Mouse (Mus musculus): ENCODE results near the gene Zc3h8. TPM values are rescaled to one million over a fixed set of nuclear protein-coding genes. Genes with fewer than 3 reads are reported as not detected.

The Zc3h8 gene
- polyA plus RNA-seq, 1 experiment from 2014 or later: 6.8 TPM

GRCm38 (mm10) chr2:128881236-128881635 lies 62.6 kb downstream of the Zc3h8 start:
- no peak overlapping the region for H3K27ac ChIP-seq
- H3K4me3 ChIP-seq: no peak overlapping the region
- no peak for DNase-seq (ENCODE audit: low spot score)
- no peaks in the 10 kb centered on the region for H3K27me3 ChIP-seq (ENCODE audit: insufficient read depth, poor library complexity, severe bottlenecking)
- H3K9me3 ChIP-seq: no peaks in the 10 kb centered on the region
- 73% methylated on average over 4 of the region's 4 CpGs for WGBS
- no peaks in the 10 kb centered on the region for H3K36me3 ChIP-seq
- no peaks in the 10 kb centered on the region for H3K4me1 ChIP-seq (replicated peaks)

Other genes with a start within 250 kb of the Zc3h8 start
- gene Mertk, start 245.1 kb downstream of the Zc3h8 start, polyA plus RNA-seq (2016; fragmentation: Nextera tagmentation; extraction: Ambion mirVana): 3.4 and 4.4 TPM in 2 replicates
- 23.6 and 29.4 TPM in 2 replicates for gene Tmem87b, start 126.0 kb downstream of the Zc3h8 start, polyA plus RNA-seq (2016; fragmentation: Nextera tagmentation; extraction: Ambion mirVana)
- gene Fbln7, start 81.1 kb downstream of the Zc3h8 start, polyA plus RNA-seq (2016; fragmentation: Nextera tagmentation; extraction: Ambion mirVana): 2.8 and 3.1 TPM in 2 replicates
- 1.4 and 2.2 TPM in 2 replicates for gene Zc3h6, start 23.3 kb upstream of the Zc3h8 start, polyA plus RNA-seq (2016; fragmentation: Nextera tagmentation; extraction: Ambion mirVana)
- 14.3 and 16.9 TPM in 2 replicates for gene Gm10762, start 23.6 kb upstream of the Zc3h8 start, polyA plus RNA-seq (2016; fragmentation: Nextera tagmentation; extraction: Ambion mirVana)
- 0.10 and 0.14 TPM in 2 replicates for gene Vinac1, start 104.1 kb upstream of the Zc3h8 start, polyA plus RNA-seq (2016; fragmentation: Nextera tagmentation; extraction: Ambion mirVana)
- 13.0 and 14.1 TPM in 2 replicates for gene Ttl, start 121.9 kb upstream of the Zc3h8 start, polyA plus RNA-seq (2016; fragmentation: Nextera tagmentation; extraction: Ambion mirVana)
- gene Polr1b, start 156.9 kb upstream of the Zc3h8 start, polyA plus RNA-seq (2016; fragmentation: Nextera tagmentation; extraction: Ambion mirVana): 31.5 and 34.9 TPM in 2 replicates
- 27.8 and 29.3 TPM in 2 replicates for gene Chchd5, start 185.6 kb upstream of the Zc3h8 start, polyA plus RNA-seq (2016; fragmentation: Nextera tagmentation; extraction: Ambion mirVana)